Mouse (Mus musculus) bone marrow macrophage, adult 2 months (primary cell): ENCODE measurements around the gene Ltbp1.

Experiments used
- CTCF ChIP-seq: IDR thresholded peaks from 2 replicates; pipeline ENCODE4 v1.5.1; 2012; ENCODE audit warnings: low read depth, mild to moderate bottlenecking, low read length, moderate library complexity
- POLR2A ChIP-seq: IDR thresholded peaks from 2 replicates; pipeline ENCODE4 v1.6.1; 2012; ENCODE audit warnings: mild to moderate bottlenecking, low read depth, low read length, borderline replicate concordance

DNA sequence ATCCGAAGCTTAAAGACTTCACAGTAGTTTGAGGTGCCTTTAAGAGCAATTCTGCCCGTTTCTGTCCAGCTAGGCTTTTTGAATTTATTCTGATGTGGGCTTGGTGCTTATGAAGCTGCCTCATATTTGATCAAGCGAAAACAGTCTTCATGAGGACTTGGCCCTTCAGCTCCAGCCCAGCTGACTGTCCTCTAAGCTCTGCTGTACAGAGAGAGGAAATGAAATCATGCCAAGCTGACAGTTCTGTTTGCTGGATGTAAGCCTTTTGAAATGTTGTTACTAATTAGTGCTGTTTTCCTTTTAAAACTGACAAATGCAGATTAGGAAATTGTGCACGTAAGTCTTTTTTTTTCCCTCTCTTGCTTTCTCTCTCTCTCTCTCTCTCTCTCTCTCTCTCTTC is 263.1 kb downstream of the Ltbp1 start:
- no peak for TF ChIP-seq POLR2A
- TF ChIP-seq CTCF, result no peak
